Mouse (Mus musculus) megakaryocyte-erythroid progenitor cell, adult 5 weeks (primary cell): ENCODE results near the gene Glra3. TPM values are rescaled to one million over a fixed set of nuclear protein-coding genes. Genes with fewer than 3 reads are reported as not detected.

Source experiments
- polyA plus RNA-seq: library from polyadenylated mRNA; stranded (reverse); fragments of >175 nt; gene quantifications from 2 replicates; pipeline ENCODE4 v1.2.3, GENCODE M21; 2012

Gene Glra3
- polyA plus RNA-seq: not detected in 2 replicates

DNA sequence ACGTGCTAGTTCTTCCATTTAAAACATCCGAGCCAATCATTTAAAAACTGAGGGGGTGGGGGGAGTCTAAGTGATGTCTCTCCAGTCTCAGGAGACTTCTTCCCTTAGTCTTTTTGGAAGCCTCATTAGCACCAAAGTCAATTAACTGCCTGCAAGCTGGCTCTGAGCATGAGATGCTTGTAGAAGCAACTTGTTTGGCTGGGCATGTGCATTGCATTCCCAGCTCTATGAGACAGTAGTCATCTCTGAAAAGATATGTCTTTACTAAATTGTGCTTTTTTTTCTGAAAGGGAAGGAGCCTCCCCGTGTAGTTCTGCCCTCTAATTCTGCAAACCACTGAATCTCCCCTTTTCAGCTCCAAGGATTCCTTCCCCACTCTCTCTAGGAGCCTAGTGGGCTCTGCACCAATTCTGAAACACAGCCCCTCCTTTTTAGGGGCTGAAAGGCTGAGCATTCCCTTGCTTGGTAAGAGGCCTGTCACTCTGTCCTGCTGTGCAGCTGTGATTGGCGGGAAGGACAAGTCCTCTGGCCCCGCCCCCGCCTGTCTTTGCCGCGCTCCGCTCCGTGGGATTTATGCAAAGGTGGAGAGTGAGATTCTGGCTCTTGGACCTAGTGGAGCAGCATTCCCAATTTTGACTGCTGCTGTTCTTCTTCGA is at the start of gene Glra3:
Glra3 (plus strand) TSS at position 591 of the 656 bp plus-strand sequence.

DNA sequence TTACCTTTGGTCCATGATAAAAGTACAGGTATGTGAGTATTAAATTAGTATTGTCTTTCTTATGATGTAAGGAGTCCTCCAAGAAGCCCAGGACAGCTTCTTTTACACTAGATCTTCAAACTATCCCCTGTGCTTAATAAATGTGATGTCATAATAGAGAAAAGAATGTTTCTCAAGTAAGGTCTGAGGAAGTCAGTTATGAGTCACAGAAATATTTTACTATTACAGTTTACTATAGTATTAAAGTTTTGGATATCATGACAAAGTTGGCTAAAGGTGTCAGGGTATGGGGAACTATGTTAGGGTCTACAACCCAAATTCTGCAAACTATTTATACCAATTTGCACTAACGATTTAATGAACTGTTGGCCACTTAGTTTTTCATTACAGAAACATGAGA is 33.4 kb upstream of the Glra3 start, which contains the start of gene Adam29:
Adam29 (minus strand) TSS at position 101 of the 400 bp plus-strand sequence.

Other genes with a start within 250 kb of the Glra3 start
- not detected in 2 replicates for gene Adam29, start 33.5 kb upstream of the Glra3 start, polyA plus RNA-seq